Mouse (Mus musculus): ENCODE data around the gene Supt6. TPM values are rescaled to one million over a fixed set of nuclear protein-coding genes. Genes with fewer than 3 reads are reported as not detected.
A peak's percentile ranks its signal among the peaks of the same experiment; 100 is the strongest.

Supt6 gene
- total and polyA plus RNA-seq, 3 experiments, result 39.6 to 93.2 (median 59.8) TPM

DNA sequence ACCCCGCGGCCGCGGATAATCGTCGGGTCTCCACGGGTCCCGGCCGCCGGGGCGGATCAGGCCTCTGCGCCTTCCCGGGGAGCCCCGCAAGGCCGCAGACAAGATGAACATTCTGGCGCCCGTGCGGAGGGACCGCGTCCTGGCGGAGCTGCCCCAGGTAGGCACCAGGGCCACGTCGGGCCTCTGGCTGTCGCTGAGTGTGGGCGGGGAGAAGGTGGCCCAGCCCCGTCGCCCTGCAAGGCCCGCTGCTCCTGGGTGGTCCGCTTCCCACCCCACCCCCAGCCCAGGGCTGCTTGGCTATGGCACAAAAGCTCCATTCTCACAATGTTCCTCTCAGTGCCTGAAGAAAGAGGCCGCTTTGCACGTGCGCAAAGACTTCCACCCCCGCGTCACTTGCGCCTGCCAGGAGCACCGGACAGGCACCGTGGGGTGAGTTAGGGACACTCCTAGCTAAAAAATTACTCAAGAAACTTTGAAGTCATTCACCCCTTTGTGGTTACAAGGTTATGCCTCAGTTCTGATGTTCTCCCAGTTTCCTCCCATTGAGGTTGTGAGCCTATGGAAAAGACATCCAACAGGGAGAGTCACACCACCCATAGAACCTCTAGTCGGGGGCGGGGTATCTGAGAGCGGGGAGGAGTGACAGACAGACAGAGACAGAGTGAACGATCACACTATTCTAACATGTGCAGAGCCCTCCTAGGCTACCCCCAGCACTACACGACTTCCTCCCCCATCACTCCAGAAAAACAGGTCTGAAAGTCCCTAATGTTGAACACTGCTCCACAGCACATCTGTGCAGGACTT is 56.4 kb downstream of the Supt6 start:
- Histone ChIP-seq H3K9ac (ENCODE audit: control insufficient read depth, low read depth, low read length, poor library complexity, severe bottlenecking) (peak overlapping the region; percentile 88), H3K4me3 (ENCODE audit: control insufficient read depth in 1 of 2, insufficient read depth in 1 of 2, low read depth in 2 of 2, low read length in 2 of 2) (peak overlapping the region; percentile 72 to 73), H3K79me2 (ENCODE audit: control insufficient read depth, insufficient read depth, low read length, poor library complexity) (peaks cover 7% of the 10 kb centered on the region; the same call in 1 of the 2 replicates), H3K27ac (ENCODE audit: control insufficient read depth, low read depth, low read length) (peak overlapping the region; percentile 28), H3K27me3 (ENCODE audit: control insufficient read depth in 1 of 2, insufficient read depth in 2 of 2, low read length in 2 of 2) (peaks cover 0 to 6% of the 10 kb centered on the region in 2 experiments; a peak in 1 of 4 replicates), H3K9me3 (replicated peaks; ENCODE audit: insufficient read depth, low read length) (no peaks in the 10 kb centered on the region), H3K4me1 (ENCODE audit: control insufficient read depth in 1 of 2, insufficient read depth in 2 of 2, low read length in 2 of 2) (peaks cover 0 to 15% of the 10 kb centered on the region in 2 experiments; a peak in 3 of 4 replicates), H3K36me3 (ENCODE audit: control insufficient read depth in 1 of 2, insufficient read depth in 2 of 2, low read length in 2 of 2) (peaks cover 0 to 6% of the 10 kb centered on the region in 2 experiments; a peak in 3 of 4 replicates)
- peak; percentile 71 for DNase-seq (ENCODE audit: low read depth, low spot score)
- TF ChIP-seq ZC3H11A (IDR thresholded peaks at IDR 0.05; ENCODE audit: low read depth, low read length), result no peak
- TF ChIP-seq TCF12 (IDR thresholded peaks at IDR 0.05; ENCODE audit: low read depth, low read length), result no peak; the same call in 1 of the 2 replicates
- TF ChIP-seq SIN3A (IDR thresholded peaks at IDR 0.05; ENCODE audit: low read length), result peak; percentile 75
- TF ChIP-seq MYB (IDR thresholded peaks at IDR 0.05; ENCODE audit: low read depth, low read length), result no peak
- no peak for TF ChIP-seq POLR2AphosphoS5 (IDR thresholded peaks at IDR 0.05; ENCODE audit: borderline replicate concordance, low read depth, low read length)
- no peak for TF ChIP-seq TAL1 (IDR thresholded peaks at IDR 0.05; ENCODE audit: low read length)
- peak; percentile 80 for TF ChIP-seq MAX (IDR thresholded peaks at IDR 0.05; ENCODE audit: low read length)
- TF ChIP-seq HCFC1 (IDR thresholded peaks at IDR 0.05; ENCODE audit: low read depth, low read length), result peak; percentile 5; the same call in 1 of the 2 replicates
- peak; percentile 71 for TF ChIP-seq NRF1 (IDR thresholded peaks at IDR 0.05; ENCODE audit: insufficient read depth, low read depth, low read length, poor library complexity, severe bottlenecking)
- TF ChIP-seq TBP (IDR thresholded peaks at IDR 0.05; ENCODE audit: low read depth, low read length), result no peak
- TF ChIP-seq MAZ (IDR thresholded peaks at IDR 0.05; ENCODE audit: low read depth, low read length), result 0 out of 2 replicates have a peak, but pooled peaks have one; percentile 32
- TF ChIP-seq USF1 (IDR thresholded peaks at IDR 0.05; ENCODE audit: low read depth, low read length), result 0 out of 2 replicates have a peak, but pooled peaks have one; percentile 23
- TF ChIP-seq E2F4 (IDR thresholded peaks at IDR 0.05; ENCODE audit: borderline replicate concordance, low read depth, low read length), result no peak
- no peak for TF ChIP-seq MAFK (IDR thresholded peaks at IDR 0.05; ENCODE audit: borderline replicate concordance, low read depth, low read length)
- no peak for TF ChIP-seq JUND (IDR thresholded peaks at IDR 0.05; ENCODE audit: low read depth, low read length)
- peak; percentile 37; the same call in 1 of the 2 replicates for TF ChIP-seq CHD1 (IDR thresholded peaks at IDR 0.05; ENCODE audit: low read depth, low read length)
- no peak for TF ChIP-seq UBTF (IDR thresholded peaks at IDR 0.05; ENCODE audit: borderline replicate concordance, insufficient read depth, low read depth, low read length)
- peak; percentile 52; the same call in 1 of the 2 replicates for TF ChIP-seq ZMIZ1 (IDR thresholded peaks at IDR 0.05; ENCODE audit: low read depth, low read length)
- no peak for TF ChIP-seq RCOR1 (IDR thresholded peaks at IDR 0.05; ENCODE audit: low read depth, low read length)
- TF ChIP-seq KAT2A (conservative IDR thresholded peaks at IDR 0.05; ENCODE audit: low read depth, low read length), result no peak
- TF ChIP-seq EP300 (IDR thresholded peaks at IDR 0.05; ENCODE audit: low read depth in 1 of 2, low read length in 2 of 2), result no peak
- no peak for TF ChIP-seq ZNF384 (IDR thresholded peaks at IDR 0.05; ENCODE audit: low read depth, low read length)
- TF ChIP-seq MXI1 (IDR thresholded peaks at IDR 0.05; ENCODE audit: low read depth, low read length), result peak; percentile 88; the same call in 1 of the 2 replicates
- no peak; the same call in 1 of the 2 replicates for TF ChIP-seq MYC (IDR thresholded peaks at IDR 0.05; ENCODE audit: low read depth, low read length)
- TF ChIP-seq POLR2AphosphoS2 (IDR thresholded peaks at IDR 0.05; ENCODE audit: low read length), result no peak
- no peak for TF ChIP-seq GATA1 (IDR thresholded peaks at IDR 0.05; ENCODE audit: low read depth, low read length)
- TF ChIP-seq USF2 (IDR thresholded peaks at IDR 0.05; ENCODE audit: borderline replicate concordance in 1 of 2, insufficient read depth in 1 of 2, low read depth in 1 of 2, low read length in 2 of 2), result no peak
- no peak for TF ChIP-seq SMC3 (IDR thresholded peaks at IDR 0.05; ENCODE audit: low read depth, low read length)
- no peak for TF ChIP-seq ZKSCAN1 (IDR thresholded peaks at IDR 0.05; ENCODE audit: low read depth, low read length)
- no peak for TF ChIP-seq MEF2A (IDR thresholded peaks at IDR 0.05; ENCODE audit: extremely low read depth, insufficient replicate concordance, low read depth, low read length, poor library complexity, severe bottlenecking)
- TF ChIP-seq ETS1 (IDR thresholded peaks at IDR 0.05; ENCODE audit: low read depth, low read length), result 0 out of 2 replicates have a peak, but pooled peaks have one; percentile 2
- no peak for TF ChIP-seq GABPA (IDR thresholded peaks at IDR 0.05; ENCODE audit: low read depth, low read length)
- TF ChIP-seq RAD21 (IDR thresholded peaks at IDR 0.05; ENCODE audit: low read depth, low read length), result no peak
- no peak for TF ChIP-seq ELF1 (IDR thresholded peaks at IDR 0.05; ENCODE audit: low read depth, low read length)
- no peak for TF ChIP-seq CHD2 (IDR thresholded peaks at IDR 0.05; ENCODE audit: low read length)
